Mouse (Mus musculus) myocyte (in vitro differentiated cells): ENCODE measurements at regions not wholly inside any gene's neighbourhood (a gene's known extent, or its start where the extent isn't known, plus 50 kb on each side); places are given as distances from the start of the nearest gene placed in this dataset.

ENCODE experiments used
- H3K27me3 ChIP-seq: one replicate; pipeline ENCODE4 v1.6.1; 2011; ENCODE audit not compliant: control insufficient read depth, insufficient read depth, insufficient read length
- H3K36me3 ChIP-seq: one replicate; pipeline ENCODE4 v1.6.1; 2011; ENCODE audit not compliant: control insufficient read depth, insufficient read depth
- H3K4me2 ChIP-seq: one replicate; pipeline ENCODE4 v1.6.1; 2011; ENCODE audit warnings: low read depth, control low read depth
- H3K4me3 ChIP-seq: one replicate; pipeline ENCODE4 v1.5.1; 2011; ENCODE audit warnings: mild to moderate bottlenecking, control low read depth, moderate library complexity
- H3K79me2 ChIP-seq: one replicate; pipeline ENCODE4 v1.6.1; 2011; ENCODE audit not compliant: control insufficient read depth, insufficient read depth
- H3ac ChIP-seq: one replicate; pipeline ENCODE4 v1.6.1; 2011; ENCODE audit not compliant: control insufficient read depth, insufficient read length
- CEBPB ChIP-seq: IDR thresholded peaks from 2 replicates; pipeline ENCODE4 v1.6.1; 2011; ENCODE audit warnings: mild to moderate bottlenecking, moderate library complexity; ENCODE audit not compliant: poor library complexity, insufficient read depth, severe bottlenecking
- E2F4 ChIP-seq: IDR thresholded peaks from one replicate; pipeline ENCODE4 v1.6.1; 2011; ENCODE audit warnings: mild to moderate bottlenecking, control low read depth, moderate library complexity; ENCODE audit not compliant: insufficient read depth
- MAX ChIP-seq: IDR thresholded peaks from one replicate; pipeline ENCODE4 v1.6.1; 2011; ENCODE audit warnings: low read depth, mild to moderate bottlenecking, control low read depth
- MYOD1 ChIP-seq, 3 experiments: IDR thresholded peaks; one replicate each; pipeline ENCODE4 v1.6.1; 2011; ENCODE audit warnings: control low read depth in 2 of 3, low read depth in 2 of 3, mild to moderate bottlenecking in 2 of 3, moderate library complexity in 1 of 3; ENCODE audit not compliant: insufficient read length in 2 of 3, control insufficient read depth in 1 of 3
- MYOG ChIP-seq, 3 experiments: IDR thresholded peaks; one replicate each; pipeline ENCODE4 v1.6.1; 2011; ENCODE audit warnings: control low read depth in 2 of 3, low read depth in 2 of 3, mild to moderate bottlenecking in 2 of 3; ENCODE audit not compliant: insufficient read length in 2 of 3, control insufficient read depth in 1 of 3, insufficient read depth in 1 of 3
- POLR2A ChIP-seq: IDR thresholded peaks from one replicate; pipeline ENCODE4 v1.6.1; 2011; ENCODE audit warnings: low read depth, mild to moderate bottlenecking, control low read depth, moderate library complexity; ENCODE audit not compliant: insufficient read length
- POLR2AphosphoS2 ChIP-seq: IDR thresholded peaks from one replicate; pipeline ENCODE4 v1.6.1; 2011; ENCODE audit warnings: low read depth, control low read depth; ENCODE audit not compliant: insufficient read length
- REST ChIP-seq: IDR thresholded peaks from one replicate; pipeline ENCODE4 v1.6.1; 2011; ENCODE audit warnings: mild to moderate bottlenecking, control low read depth, moderate library complexity; ENCODE audit not compliant: insufficient read depth, insufficient read length
- SRF ChIP-seq: IDR thresholded peaks from one replicate; pipeline ENCODE4 v1.6.1; 2011; ENCODE audit warnings: low read depth; ENCODE audit not compliant: control insufficient read depth, insufficient read length
- TCF12 ChIP-seq: IDR thresholded peaks from one replicate; pipeline ENCODE4 v1.6.1; 2011; ENCODE audit warnings: mild to moderate bottlenecking, control low read depth; ENCODE audit not compliant: poor library complexity, insufficient read depth, severe bottlenecking
- TCF3 ChIP-seq: IDR thresholded peaks from one replicate; pipeline ENCODE4 v1.6.1; 2011; ENCODE audit warnings: low read depth, control low read depth; ENCODE audit not compliant: insufficient read length
- USF1 ChIP-seq: IDR thresholded peaks from one replicate; pipeline ENCODE4 v1.6.1; 2011; ENCODE audit warnings: low read depth, mild to moderate bottlenecking, control low read depth, moderate library complexity

DNA sequence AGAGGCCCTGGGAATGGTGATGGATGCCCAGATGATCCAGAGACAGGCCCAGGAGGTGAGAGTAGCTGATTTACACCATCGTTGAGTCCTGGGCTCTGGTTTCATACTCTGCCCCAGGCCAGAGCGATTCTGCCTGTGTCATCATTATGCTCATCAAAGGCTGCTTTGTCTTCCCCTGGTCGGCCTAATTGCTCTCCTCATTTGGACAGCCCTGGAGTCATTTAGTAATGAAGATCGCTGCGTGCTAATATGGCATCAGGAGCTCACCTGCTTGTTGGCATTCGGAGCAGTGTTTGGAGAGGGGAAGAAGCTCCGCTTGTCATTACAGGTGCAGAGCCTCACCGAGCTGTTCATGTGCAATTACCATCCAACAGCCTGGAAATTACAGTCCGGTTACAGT is 138.9 kb upstream of the Wscd1 start:
- TF ChIP-seq TCF12 (no peak), POLR2A (no peak), REST (no peak), E2F4 (no peak), USF1 (no peak), MYOD1 (IDR thresholded peaks at IDR 0.05; ENCODE audit: control insufficient read depth in 1 of 3, insufficient read length in 2 of 3, low read depth in 2 of 3) (no peak), TCF3 (no peak), SRF (no peak), MYOG (IDR thresholded peaks at IDR 0.05; ENCODE audit: control insufficient read depth in 1 of 3, insufficient read depth in 1 of 3, insufficient read length in 2 of 3, low read depth in 2 of 3) (no peak), CEBPB (no peak), POLR2AphosphoS2 (no peak), MAX (no peak)

DNA sequence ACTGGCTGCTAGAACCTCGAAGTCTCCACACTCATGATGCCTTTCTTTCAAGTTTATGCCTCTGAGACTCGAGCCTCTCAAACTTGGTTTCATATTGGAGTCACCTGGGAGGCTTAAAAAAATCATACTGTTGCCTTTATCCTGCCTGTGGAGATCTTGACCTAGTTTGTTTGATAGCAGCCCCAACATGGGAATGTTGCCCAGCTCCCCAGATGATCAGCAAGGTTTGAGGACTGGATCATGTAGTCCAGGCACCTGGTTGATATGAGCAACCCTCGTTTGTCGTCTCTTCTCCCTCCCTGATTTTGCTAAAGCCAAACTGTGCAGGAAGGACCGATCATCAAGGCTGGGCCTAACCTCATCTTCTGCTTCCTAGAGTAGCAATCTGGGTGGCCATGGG is 134.2 kb upstream of the Wscd1 start:
- no peak for TF ChIP-seq CEBPB
- no peak for TF ChIP-seq SRF
- TF ChIP-seq REST: no peak
- Histone ChIP-seq H3K36me3 (no peaks in the 10 kb centered on the region), H3K4me3 (no peak overlapping the region), H3ac (no peak overlapping the region), H3K79me2 (no peaks in the 10 kb centered on the region), H3K27me3 (no peaks in the 10 kb centered on the region), H3K4me2 (no peak overlapping the region)

More for the DNA sequence above, 138.9 kb upstream of the Wscd1 start:
- Histone ChIP-seq H3K27me3 (no peaks in the 10 kb centered on the region), H3ac (no peak overlapping the region), H3K36me3 (no peaks in the 10 kb centered on the region), H3K4me3 (no peak overlapping the region), H3K79me2 (no peaks in the 10 kb centered on the region), H3K4me2 (no peak overlapping the region)

DNA sequence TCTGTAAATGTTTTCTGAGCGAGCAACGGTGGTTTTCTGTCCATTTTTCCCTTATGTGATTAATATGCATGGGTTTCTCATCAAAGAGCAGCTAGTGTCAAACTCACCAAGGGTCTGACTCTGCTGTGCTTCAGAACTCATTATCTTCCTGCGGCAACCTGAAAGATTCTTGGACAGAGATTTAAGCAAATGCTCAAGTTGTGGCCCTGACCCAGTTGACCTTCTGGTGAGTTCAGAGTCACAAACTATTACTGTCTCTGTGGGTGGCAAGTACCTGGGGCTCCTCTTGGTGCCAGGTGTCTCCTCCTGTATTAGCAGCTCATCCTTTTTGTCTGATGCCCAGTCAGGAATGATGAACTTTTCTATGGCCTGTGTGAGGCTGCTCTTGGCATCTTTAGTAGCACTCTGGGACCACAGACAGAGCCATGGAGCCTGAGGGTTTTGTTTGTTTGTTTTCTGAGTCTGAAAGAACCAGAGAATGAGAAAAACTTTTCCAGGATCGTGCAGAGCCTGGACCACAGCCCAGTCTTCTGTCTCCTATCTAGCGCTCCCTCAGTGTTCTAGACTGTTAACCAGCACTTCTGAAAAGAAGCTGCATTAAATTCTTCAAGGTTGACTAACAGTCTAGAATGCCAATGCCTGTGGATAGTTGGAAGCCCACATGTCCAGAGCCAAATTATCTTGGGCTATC is 124.1 kb upstream of the Wscd1 start:
- no peaks in the 10 kb centered on the region for H3K27me3 ChIP-seq
- H3K36me3 ChIP-seq: no peaks in the 10 kb centered on the region
- no peak overlapping the region for H3ac ChIP-seq
- no peaks in the 10 kb centered on the region for H3K79me2 ChIP-seq
- no peak for TF ChIP-seq REST
- H3K4me2 ChIP-seq: no peak overlapping the region
- no peak overlapping the region for H3K4me3 ChIP-seq

DNA sequence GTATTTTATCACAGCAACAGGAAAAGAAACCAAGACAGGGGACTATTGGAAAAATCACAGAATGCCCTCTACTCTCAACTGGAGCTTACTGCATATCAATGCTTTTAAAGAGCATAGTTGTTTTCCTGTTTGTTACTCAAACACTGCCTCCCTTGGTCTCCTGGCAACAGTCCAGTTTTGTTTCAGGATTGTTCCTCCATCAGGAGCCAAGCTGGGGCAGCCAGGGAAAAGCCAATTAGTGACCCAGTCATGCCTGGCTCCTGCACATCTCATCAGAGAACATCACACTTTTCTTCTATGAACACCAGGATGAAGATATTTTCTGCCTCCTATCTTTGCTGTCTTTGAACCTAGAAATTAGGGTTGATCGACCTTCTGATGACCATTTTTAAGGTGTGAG is 113.6 kb upstream of the Wscd1 start:
- no peaks in the 10 kb centered on the region for H3K27me3 ChIP-seq
- H3K4me3 ChIP-seq: no peak overlapping the region
- H3K4me2 ChIP-seq: no peak overlapping the region
- H3ac ChIP-seq: no peak overlapping the region
- no peaks in the 10 kb centered on the region for H3K79me2 ChIP-seq
- TF ChIP-seq REST: no peak
- TF ChIP-seq MYOD1 (IDR thresholded peaks at IDR 0.05; ENCODE audit: control insufficient read depth in 1 of 3, insufficient read length in 2 of 3, low read depth in 2 of 3): no peak
- TF ChIP-seq MAX: no peak
- no peak for TF ChIP-seq TCF3
- TF ChIP-seq TCF12: no peak
- TF ChIP-seq POLR2A: no peak
- TF ChIP-seq POLR2AphosphoS2: no peak
- no peak for TF ChIP-seq CEBPB
- TF ChIP-seq SRF: no peak
- TF ChIP-seq MYOG (IDR thresholded peaks at IDR 0.05; ENCODE audit: control insufficient read depth in 1 of 3, insufficient read depth in 1 of 3, insufficient read length in 2 of 3, low read depth in 2 of 3): no peak
- TF ChIP-seq E2F4: no peak
- TF ChIP-seq USF1: no peak
- H3K36me3 ChIP-seq: no peaks in the 10 kb centered on the region

DNA sequence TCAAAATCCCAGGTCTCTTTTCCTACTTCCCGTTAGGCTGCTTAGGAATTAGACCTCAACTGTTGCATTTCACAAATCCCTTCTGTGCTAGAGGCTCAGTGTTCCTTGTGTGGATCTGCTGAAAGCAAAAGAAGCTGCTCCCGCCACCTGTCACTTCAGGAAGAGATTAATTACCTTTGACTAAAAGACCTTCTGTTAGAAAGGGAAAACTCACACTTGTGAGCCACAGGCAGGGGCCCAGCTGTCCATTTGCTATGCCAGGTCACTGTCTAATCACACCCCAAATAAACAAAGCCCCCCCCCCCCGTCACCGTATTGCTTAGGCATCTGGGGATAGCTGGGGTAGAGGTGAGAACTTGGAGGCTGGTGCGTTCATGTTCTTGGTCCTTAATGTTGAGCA is 112.9 kb upstream of the Wscd1 start:
- no peak overlapping the region for H3ac ChIP-seq
- H3K79me2 ChIP-seq: no peaks in the 10 kb centered on the region
- H3K27me3 ChIP-seq: no peaks in the 10 kb centered on the region
- no peaks in the 10 kb centered on the region for H3K36me3 ChIP-seq
- no peak for TF ChIP-seq MYOD1 (IDR thresholded peaks at IDR 0.05; ENCODE audit: control insufficient read depth in 1 of 3, insufficient read length in 2 of 3, low read depth in 2 of 3)
- no peak for TF ChIP-seq USF1
- H3K4me3 ChIP-seq: no peak overlapping the region
- H3K4me2 ChIP-seq: no peak overlapping the region
